Mouse (Mus musculus) gastrocnemius, adult 8-10 months (tissue): ENCODE measurements around the gene Vamp5. TPM values are rescaled to one million over a fixed set of nuclear protein-coding genes. Genes with fewer than 3 reads are reported as not detected.
A peak's percentile ranks its signal among the peaks of the same experiment; 100 is the strongest.

Experiments
- DNase-seq, 2 experiments: peaks; one replicate each; pipeline ENCODE4 v3.0.0; 2022; ENCODE audit warnings: low spot score in 2 of 2
- total RNA-seq, 4 experiments: library from RNA; stranded (reverse); gene quantifications; 2 replicates each; pipeline ENCODE4 v1.2.4; 2022

The Vamp5 gene
- total RNA-seq, 4 experiments from 2014 or later = 103 to 116 (median 107) TPM

DNA sequence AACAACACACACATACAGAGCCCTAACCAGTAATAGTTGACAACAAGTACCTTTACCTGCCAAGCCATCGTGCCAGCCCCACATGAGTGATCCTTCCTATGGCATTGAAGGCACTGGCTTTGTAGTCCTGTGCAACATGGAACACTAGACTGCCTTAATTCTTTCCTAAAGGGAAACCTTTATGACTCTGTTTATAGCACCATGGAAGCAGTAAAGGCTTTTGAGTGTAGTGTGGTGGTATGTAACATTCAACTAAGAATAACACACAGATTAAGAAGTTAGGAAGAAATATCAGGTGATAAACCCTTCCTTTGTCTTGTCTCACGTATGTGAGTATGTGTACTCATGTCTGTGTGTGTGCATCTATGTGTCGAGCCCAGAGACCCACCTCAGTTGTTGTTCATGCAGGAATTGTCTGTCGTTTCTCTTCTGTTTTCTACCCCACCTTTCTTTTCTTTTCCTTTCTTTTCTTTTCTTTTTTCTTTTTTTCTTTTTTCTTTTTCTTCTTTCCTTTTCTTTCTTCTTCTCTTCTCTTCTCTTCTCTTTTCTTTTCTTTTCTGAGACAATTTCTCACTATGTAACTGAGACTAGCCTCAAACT lies 13.3 kb downstream of the Vamp5 start, which contains the start of gene Rnf181:
Gene Rnf181 (minus strand): TSS at position 113 of the 600 bp plus-strand sequence.
- DNase-seq = no peak

DNA sequence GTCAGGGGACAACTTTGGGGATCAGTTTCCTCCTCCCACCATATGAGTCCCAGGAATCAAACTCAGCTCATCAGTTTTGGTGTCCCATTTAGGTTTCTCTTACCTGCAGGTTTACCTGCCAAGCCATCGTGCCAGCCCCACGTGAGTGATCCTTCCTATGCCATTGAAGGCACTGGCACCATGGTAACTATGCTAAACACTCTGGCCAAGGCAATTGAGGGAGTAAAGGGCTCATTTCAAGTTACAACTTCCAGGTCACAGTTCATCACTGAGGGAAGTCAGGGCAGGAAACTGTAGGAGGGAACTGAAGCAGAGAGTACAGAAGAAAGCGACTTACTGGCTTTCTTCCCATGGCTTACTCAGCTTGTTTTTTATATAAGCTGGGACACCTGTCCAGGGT lies 14.0 kb downstream of the Vamp5 start:
- no peak for DNase-seq

DNA sequence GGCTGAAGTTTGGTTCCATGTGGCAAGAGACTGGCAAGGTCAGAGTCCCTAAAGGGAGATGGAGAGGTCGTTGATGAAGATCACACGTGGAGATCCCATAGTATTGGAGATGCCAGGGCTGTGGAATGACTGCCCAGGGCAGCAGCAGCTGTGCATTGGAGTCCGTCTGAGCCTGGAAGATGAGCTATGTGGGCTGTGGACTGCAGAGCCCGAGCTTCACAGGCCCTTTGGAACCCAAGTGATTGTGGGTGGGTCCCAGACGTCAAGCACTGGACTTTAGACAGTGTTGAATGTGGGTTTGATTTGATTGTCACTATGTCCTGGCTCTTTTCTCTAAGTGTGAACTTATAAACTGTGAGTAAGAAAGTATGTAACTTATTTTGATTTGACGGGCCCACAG lies 15.3 kb downstream of the Vamp5 start:
- DNase-seq = no peak

DNA sequence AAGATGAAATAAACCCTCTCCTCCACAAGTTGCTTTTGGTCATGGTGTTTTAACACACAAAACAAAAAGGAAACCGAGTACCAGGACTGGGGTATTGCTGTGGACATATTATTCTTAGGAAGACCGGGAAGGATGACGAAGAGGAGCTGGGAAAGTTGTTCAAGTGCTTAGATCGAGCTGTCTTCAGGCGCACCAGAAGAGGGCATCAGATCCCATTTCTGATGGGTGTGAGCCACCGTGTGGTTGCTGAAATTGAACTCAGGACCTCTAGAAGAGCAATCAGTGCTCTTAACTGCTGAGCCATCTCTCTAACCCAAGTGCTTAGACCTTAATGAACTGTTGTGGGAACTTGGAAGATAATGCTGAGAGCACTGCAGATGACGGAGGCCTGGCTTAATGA lies 16.3 kb downstream of the Vamp5 start:
- no peak for DNase-seq

DNA sequence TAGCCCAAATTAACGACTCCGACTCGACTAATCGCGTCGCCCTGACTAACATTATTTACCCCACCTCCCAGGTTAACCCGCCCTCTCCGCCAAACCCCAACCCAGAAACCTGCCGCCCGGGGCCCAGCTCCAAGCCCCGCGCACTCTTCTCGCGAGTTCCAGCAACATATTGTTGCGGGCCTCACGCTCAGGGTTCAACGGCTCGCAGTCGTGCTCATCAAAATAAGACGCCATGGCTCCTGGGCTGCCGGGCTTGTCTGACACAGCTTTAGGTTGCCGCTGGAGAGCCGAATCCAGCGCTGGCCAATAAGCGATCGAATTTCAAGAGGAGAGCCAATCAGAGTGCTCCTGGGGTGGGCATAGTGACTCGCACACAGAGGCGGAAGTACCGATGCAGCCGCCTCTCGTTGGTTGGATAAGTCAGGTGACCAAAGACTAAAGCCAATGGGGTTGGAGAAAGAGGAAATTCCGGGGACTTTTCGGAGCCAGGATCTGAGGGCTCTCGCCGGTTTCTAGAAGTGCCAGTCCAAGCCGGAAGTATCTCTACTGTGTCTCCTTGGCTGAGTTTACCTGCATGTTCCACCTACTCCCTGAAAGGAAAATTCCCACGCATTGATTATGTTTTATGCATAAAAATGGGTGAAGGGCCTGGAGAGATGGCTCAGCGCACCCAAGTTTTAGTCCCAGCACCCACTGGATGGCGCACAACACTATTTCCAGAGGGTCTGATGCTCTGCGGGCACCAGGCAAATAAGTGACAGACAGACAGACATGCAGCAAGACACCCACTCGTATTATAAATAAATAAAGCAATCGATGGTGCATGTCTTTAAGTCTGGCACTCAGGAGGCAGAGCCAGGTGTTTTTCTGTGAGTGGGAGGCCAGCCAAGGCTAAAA lies 17.9 kb downstream of the Vamp5 start:
- peak; percentile 93 to 94 for DNase-seq

DNA sequence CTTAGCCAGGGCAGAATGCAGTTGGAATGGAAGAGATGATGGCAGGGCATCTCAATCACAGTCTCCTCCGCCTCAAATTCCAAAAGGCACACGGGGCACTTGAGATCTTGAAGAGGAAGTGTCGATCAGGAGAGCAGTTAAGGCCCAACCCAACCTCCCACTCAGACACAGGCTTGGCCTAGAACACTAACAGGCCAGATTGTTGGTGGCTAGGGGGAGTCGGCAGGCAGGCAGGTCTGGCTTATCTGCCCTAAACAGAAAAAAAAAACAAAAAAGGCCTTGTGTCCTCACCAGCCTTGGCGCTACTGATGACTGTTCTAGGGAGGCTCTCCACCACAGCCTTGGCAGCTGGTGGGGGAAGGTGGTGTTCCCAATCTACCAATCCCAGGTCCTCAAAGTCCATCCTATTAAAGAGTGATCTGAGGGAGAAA lies 19.1 kb downstream of the Vamp5 start:
- no peak for DNase-seq

DNA sequence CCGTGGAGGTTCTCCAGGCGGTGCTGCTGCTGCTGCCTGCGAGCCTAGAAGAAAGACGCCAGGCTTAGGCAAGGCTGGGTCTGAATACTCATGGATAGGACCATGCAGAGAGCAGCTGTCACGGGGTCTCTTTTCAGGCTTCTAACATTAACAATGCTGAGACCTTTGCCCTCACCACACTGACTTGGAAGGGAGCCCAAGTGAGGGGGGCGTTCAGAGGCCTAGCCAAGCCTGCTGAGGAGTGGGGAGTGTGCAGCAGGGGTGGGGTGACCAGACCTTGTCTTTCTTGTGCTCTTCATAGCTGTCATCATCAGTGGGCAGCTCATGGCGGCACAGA lies 19.7 kb downstream of the Vamp5 start:
- DNase-seq = no peak

DNA sequence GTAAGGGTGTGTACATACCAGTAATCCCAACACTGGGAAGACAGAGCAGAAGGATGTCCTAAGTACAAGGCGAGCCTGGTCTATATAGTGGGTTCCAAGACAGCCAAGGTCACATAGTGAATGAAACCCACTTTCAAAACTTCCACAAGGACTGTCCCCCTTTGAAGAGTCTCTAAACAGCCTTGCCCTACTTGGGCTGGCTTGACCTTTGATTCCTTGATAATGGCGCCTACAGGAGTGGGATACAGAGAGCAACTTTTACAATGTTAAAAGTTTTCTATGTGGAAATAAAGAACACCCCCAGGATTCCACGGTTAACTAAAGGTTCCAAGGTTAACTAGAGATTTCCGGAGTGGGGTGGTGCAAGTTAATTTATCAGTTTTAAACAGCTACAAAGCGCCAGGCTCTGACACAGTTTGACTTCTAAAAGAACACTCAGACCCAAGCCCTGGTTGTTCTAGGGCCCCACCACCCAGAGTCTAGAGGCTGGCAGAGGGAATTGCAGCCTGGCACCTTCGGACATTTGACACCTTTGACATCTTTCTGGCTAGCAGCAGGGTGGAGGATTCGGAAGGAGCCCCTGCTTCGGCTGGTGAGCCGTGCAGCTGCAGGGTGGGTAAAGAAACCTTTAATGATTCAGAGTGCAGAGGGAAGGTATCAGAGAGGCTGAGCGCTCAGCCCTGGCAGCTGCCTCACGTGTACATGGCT lies 20.2 kb downstream of the Vamp5 start:
- no peak for DNase-seq

DNA sequence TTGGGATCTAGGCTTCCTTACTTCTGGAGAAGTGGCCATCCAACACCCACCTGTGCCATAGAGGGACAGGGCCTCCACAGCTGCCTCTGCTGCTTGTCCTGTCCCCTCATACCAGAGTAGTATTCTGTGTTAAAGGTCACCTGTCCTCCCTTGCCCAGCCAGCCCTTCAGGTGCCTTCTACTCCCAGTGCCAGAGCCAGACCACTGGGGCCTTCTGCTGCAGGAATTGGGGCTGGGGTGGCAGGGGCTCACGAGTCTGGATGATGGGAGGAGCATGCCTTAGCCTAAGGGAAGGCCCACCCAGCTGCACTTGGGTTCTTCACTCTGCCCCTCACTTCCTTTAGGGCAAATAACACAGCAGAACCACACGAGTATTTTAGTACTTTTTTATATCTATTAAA lies 20.9 kb downstream of the Vamp5 start:
- no peak for DNase-seq

DNA sequence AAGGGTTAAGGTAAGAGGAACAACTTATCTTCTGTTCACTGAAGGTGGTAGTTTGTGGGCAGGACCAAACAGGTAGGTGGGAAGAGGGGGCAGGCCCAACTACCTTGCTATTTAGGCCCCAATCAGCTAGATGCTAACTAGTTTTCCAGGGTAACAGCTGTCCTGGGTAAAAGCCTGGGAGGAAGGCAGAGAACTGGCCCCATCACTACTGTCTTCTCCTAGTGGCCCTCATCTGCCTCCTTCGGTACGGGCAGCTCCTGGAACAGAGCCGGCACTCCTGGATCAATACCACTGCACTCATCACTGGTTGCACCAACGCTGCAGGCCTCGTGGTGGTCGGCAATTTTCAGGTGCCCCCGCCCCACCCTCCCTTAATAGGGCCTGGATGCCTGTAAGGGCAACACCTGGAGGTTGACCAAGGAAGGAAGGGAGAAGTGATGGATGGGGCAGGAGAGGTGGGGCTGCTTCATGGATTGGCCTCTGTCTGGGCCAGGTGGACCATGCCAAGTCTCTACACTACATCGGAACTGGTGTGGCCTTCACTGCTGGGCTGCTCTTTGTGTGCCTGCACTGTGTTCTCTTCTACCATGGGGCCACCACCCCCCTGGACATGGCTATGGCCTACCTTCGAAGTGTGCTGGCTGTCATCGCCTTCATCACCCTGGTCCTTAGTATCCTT lies 22.0 kb downstream of the Vamp5 start:
- DNase-seq = no peak

DNA sequence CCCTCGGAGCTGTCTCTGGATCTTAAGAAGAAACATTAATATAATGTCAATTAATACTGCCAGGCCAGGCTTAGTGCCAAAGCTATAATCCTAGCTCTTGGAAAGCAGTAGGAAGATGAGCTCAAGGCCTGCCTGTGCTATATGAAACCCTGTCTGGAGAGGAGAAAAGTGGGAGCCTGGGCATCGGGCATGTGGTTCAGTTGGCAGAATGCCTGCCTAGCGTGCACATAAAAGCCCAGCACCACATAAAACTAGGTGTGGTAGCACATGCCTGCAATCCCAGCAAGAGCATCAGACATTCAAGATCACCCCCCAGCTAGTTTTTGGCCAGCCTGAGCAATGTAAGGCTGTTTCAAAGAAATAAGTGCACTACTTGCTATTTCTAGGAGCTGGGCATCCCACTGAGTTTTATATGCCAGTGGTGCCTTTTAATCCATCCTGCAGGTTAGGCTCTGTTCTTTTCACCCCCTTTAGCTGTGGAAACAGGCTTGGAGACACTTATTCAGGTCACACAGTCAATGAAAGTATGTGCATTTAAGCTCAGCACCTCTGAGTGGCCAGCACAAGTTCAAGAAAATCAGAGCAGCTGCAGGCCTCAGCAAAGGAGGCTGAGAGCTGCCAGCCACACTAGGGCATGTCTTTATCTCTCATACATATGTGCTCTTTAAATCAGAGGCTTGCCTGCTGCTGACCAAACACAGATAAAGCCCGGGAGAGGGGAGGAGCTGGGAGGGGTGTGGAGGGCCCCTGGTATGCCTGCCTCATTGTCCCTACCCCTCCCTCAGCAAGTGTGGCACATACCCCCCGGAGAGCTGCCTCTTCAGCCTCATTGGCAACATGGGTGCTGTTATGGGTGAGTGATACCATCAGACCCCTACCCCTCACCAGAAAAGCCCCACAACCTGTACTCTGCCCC lies 22.8 kb downstream of the Vamp5 start:
- DNase-seq = peak in 1 of 2 experiments; percentile 31

DNA sequence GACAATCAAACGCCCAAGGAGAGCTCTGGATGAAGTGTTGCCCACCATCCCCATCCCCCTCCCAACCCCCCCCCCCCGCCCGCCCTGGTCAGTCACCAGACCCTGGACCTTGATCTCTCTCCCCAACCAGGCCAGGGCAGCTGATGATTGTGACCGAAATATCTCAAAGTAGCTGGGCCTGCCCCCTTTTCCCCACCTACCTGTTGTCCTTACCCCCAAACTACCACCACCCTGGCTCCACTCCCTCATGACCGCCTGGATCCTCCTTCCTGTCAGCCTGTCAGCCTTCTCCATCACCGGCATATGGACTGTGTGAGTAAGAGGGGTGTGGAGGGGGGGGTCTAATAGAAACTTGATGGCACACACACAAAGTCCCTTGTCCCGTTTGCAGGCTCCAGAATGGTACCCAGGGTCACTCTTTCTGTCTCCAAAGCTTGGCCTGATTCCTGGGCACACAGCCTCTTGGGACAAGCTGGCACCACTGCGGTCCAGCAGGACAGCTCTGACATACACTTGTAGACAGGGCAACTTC lies 24.2 kb downstream of the Vamp5 start:
- peak in 1 of 2 experiments; percentile 17 for DNase-seq

DNA sequence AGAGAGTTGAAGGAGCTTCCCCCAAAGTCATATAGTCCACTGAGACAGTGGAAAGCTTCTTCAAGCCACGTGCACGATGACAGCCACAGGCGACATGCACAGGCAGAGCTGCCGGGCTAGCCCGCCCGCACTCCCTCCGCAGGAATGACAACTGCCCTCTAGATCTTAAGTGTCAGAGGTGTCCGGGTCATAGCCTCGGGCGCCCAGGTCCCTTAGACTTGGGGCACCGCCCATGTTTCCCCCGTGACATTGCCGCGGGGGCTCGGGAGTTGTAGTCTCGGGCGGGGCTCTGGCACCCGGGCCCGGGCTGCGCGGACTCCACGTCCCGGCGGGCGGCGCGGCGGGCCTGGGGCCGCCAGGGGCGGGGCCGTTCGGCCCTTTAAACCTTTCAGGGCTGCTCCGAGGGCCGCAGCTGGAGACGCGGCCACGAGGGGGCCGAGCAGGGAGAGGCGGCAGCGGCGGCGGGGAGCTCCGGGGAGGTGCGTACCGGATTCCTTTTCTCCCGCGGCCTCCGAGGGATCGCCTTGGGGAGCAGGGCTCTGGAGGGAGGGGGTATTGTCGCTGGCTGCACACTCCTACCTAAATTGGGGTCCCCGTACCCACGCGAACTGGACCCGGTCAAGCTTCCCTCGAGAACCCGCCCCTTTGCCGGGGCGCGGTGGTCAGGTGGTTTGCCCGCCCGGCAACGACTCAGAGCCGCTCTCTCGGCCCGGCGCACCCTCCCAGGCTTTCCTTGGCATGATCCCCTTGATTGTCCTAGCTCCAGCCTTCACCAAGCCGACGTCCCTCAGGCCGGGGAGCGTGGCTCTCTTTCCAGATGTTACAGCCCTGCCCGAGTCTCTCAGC lies 25.0 kb downstream of the Vamp5 start, which contains the start of gene Tmem150a:
Gene Tmem150a (plus strand): TSS at position 382 of the 846 bp plus-strand sequence.
- peak; percentile 88 to 90 for DNase-seq

DNA sequence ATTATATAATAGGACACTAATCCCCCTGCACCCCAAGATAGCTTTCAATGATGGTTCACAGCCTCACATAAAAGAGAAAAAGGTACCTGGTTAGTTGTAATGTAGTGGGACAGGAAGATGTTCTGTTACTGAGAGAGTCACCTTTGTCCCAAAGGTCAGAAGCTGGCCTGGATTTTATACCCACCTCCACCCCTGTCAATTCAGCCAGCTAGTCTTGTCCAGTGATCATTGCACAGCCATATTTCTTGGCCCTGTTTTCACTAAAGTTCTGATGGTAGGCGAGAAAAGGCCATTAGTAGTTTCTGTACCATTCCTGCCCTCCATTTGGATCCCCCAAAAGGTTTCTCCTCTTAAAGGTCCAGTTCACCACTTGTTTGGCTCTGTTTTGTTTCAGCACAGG lies 26.2 kb downstream of the Vamp5 start:
- no peak for DNase-seq

DNA sequence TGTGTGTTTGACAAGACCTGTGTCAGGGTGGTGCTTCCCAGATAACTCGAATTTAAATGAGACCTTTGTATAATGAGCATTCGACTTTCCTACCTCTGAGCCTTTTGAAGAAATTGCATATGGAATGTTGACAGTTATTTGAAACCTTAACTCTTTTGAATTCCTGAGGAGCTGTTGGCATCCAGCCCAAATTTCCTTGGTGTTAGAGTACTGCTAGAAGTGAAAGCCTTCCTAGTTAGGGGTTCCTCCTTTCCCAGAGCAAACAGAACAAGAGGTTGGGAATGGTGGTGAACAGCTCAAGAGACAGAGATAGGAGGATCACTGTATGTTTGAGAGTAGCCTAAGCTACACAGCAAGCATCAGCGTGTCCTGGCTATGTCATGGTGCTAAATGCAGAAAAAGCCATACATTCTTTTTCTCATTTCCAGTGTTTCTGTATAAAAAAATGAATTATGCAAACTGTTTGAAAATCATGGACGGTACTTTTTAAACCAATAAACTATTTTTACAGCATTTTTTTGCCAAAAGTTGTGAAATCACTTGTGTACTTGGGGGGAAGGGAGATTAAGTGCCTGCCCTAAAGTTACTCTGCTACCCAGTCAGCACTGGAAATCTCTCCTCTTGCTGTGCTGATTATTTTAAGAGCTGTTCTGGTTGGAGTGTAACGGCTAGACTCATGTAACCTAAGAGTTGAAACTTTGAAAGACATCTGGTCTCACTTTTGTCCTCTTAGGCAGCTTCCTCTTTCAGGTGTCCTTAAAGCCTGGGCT lies 27.4 kb downstream of the Vamp5 start:
- no peak for DNase-seq

DNA sequence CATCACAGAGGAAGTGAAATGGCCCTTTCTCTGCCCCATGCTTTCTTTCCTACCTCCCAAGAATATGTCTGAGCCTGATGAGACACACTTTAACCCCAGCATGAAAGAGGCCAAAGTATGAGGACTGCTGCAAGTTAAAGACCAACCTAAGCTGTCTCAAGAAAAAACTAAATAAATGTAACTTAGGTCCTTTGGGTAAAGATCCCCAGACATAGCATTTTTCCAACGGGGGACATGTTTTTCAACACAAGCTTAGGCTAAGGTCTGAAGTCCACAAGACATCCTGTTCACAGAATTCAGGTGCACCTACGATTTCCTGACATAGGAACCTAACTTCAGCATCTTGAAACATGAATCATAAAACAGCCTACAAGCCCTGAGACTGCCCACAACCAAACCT lies 30.1 kb downstream of the Vamp5 start:
- no peak for DNase-seq

DNA sequence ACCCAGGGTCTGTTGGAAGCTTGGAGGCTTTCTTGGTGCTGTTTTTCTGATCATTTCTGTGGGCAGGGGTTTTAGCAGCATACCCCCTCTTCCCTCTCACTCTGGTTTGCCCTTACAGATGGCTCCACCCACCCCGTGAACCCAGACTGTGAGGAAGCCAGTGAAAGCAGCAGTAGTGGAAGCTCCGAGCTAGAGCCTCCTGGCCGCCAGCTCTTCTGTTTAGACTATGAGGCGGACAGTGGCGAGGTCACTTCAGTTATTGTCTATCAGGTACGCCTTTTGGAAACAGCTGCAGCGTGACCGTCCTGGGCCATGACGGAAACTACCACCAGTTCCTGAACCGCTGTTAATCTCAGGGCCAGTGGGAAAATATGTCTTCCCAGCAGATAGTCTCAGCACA lies 31.9 kb downstream of the Vamp5 start:
- DNase-seq = no peak

DNA sequence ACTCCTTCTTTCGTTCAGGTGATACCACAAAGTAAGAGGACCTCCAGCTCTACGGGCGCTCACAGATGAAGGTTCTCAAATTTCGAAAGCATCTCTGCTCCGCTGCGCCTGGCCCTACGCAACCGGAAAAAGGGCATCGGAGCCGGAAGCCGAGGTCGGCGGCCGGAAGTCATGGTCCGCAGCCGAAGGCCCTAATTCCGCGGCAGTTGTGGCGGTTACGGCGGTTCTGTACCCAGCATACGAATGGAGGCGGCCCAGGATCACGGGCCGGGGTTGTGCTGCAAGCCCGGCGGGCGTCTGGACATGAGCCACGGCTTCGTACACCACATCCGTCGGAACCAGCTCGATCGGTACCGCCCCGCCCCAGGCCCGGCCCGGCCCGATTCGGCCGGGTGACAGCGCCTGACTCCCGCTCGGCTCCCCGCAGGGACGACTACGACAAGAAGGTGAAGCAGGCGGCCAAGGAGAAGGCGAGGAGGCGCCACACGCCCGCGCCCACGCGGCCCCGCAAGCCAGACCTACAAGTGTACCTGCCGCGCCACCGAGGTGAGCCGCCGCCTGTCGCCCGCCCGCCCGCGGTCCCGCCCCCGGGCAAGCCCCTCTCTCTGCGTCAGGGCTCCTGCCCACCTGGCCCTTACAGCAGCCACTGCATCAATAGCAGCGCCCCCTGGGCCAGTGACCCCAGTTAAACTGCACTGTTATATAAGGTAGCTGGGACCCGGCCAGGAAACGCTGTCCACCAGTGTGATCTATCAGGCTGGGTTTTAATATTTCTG lies 32.9 kb downstream of the Vamp5 start, which contains the start of gene 0610030E20Rik:
Gene 0610030E20Rik (plus strand): TSS at position 152 of the 776 bp plus-strand sequence.
- DNase-seq = peak; percentile 72 to 79
